25 mouse cellular contexts compared by ENCODE assay signal in the genomic region with DNA sequence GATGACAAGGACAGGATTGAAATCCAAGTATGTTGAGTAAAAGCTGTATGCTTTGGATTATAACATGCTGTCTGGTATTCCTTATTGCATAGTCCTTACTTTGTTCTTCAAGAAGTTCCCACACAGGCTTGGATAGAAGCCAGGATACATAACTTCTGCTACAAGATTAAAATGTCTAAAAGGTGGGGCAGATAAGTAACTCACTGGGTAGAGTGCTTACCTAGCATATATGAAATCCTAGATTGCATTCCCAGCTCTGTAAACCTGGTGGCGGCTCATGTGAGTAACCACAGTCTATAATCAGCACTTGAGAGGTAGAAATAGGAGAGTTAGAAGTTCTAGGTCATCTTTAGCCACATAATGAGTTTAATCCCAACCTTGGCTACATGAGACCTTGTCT.
"Had no signal": no experiment of that assay in that cellular context is flagged by ENCODE, and none has a peak within 500 bp of the region (broad histone marks: within the 10 kb centered on the region; RNA-seq: fewer than 3 reads in every experiment).

No protein-coding gene starts in this region.

- H3K4me1 ChIP-seq: heart, embryonic 10.5 days; heart, embryonic 12.5 days; hindbrain, embryonic 10.5 days; hindbrain, embryonic 13.5 days; hindbrain, embryonic 15.5 days; kidney, embryonic 15.5 days; limb, embryonic 10.5 days; limb, embryonic 12.5 days had no signal

- H3K27ac ChIP-seq: gastrocnemius, adult 2 months; heart, embryonic 10.5 days; hindbrain, embryonic 10.5 days; hindbrain, embryonic 13.5 days; hindbrain, embryonic 15.5 days; hindbrain, postnatal 0 days; kidney, embryonic 15.5 days; kidney, postnatal 0 days; layer of hippocampus, adult 2 months; left cerebral cortex, adult 2 months; limb, embryonic 10.5 days; limb, embryonic 12.5 days had no signal

- H3K4me2 ChIP-seq: heart, embryonic 12.5 days; hindbrain, embryonic 13.5 days; hindbrain, embryonic 15.5 days; kidney, embryonic 15.5 days; limb, embryonic 12.5 days had no signal

- ATAC-seq: hindbrain, postnatal 0 days; intestine, embryonic 16.5 days had no signal

- H3K9ac ChIP-seq: heart, embryonic 12.5 days; hindbrain, embryonic 13.5 days; hindbrain, embryonic 15.5 days; kidney, embryonic 15.5 days; limb, embryonic 12.5 days had no signal

- H3K36me3 ChIP-seq: heart, embryonic 10.5 days; heart, embryonic 12.5 days; hindbrain, embryonic 10.5 days; hindbrain, embryonic 13.5 days; hindbrain, embryonic 15.5 days; kidney, embryonic 15.5 days; limb, embryonic 10.5 days; limb, embryonic 12.5 days had no signal

- H3K4me3 ChIP-seq: gastrocnemius, adult 2 months; heart, embryonic 10.5 days; heart, embryonic 12.5 days; hindbrain, embryonic 10.5 days; hindbrain, embryonic 13.5 days; hindbrain, embryonic 15.5 days; kidney, embryonic 15.5 days; layer of hippocampus, adult 2 months; left cerebral cortex, adult 2 months; limb, embryonic 10.5 days; limb, embryonic 12.5 days had no signal

- DNase-seq: gastrocnemius, adult 2 months; gastrocnemius, postnatal 10 days; gastrocnemius, postnatal 25 days; heart, adult 18-20 months; heart, postnatal 10 days; heart, postnatal 4 days; kidney, adult 11 months; kidney, adult 2 months; kidney, adult 9 months; kidney, postnatal 14 days; kidney, postnatal 36 days; liver had no signal

- H3K27me3 ChIP-seq: heart, embryonic 12.5 days; hindbrain, embryonic 13.5 days; hindbrain, embryonic 15.5 days; kidney, embryonic 15.5 days; limb, embryonic 12.5 days had no signal

- H3K9me3 ChIP-seq: heart, embryonic 10.5 days; heart, embryonic 12.5 days; hindbrain, embryonic 10.5 days; hindbrain, embryonic 13.5 days; hindbrain, embryonic 15.5 days; kidney, embryonic 15.5 days; limb, embryonic 10.5 days; limb, embryonic 12.5 days had no signal
